Comparison of ENCODE assay signal across 8 mouse cellular contexts in the genomic region with DNA sequence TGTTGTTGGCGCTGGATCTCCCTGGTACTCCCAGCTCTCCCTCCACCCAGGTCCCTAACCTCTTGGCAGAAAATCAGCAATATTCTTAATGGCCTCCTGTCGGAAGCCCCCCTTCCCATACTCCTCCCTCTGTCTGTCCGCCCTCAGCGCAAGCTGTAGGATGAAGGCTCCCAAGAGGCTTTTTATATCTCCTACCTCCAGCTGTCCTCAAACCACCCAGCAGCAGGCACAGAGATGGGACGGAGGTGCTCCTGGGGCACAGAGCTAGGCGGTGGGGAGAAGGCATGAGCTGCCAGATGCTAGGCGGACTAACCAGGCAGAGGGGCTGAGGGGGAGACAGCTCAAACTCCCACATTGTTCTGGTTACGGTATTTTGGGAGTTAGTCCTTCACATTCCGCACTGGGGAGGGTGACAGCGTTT. TPM values are rescaled to one million over a fixed set of nuclear protein-coding genes. Genes with fewer than 3 reads are reported as not detected.
DNase-seq lines count a peak whose midpoint lies in the region; ATAC-seq and TF ChIP-seq lines count a peak whose summit lies in the region.

No protein-coding gene starts in this region.

- no peaks in the 10 kb centered on the region for H3K27me3 ChIP-seq in heart, adult 2 months (ENCODE audit: control insufficient read depth, insufficient read depth, low read length)
- no peaks in the 10 kb centered on the region for H3K27me3 ChIP-seq in hindbrain, embryonic 11.5 days (ENCODE audit: control insufficient read depth, insufficient read depth, low read length)
- H3K27me3 ChIP-seq in lung, postnatal 0 days (replicated peaks; ENCODE audit: insufficient read depth, low read length), result no peaks in the 10 kb centered on the region

- no peaks in the 10 kb centered on the region for H3K9me3 ChIP-seq in hindbrain, embryonic 11.5 days (ENCODE audit: control insufficient read depth, low read length)
- H3K9me3 ChIP-seq in lung, postnatal 0 days (ENCODE audit: low read length), result no peaks in the 10 kb centered on the region

- no peak for TF ChIP-seq EP300 in heart, adult 2 months (IDR thresholded peaks at IDR 0.05; ENCODE audit: insufficient read depth, low read depth, low read length)
- TF ChIP-seq EP300 in lung, postnatal 0 days (IDR thresholded peaks at IDR 0.05), result no peak; the same call in 1 of the 2 replicates

- intact Hi-C loops in heart, adult 2 months (cut with DNase I), result no loop called here

- no peaks in the 10 kb centered on the region for H3K79me2 ChIP-seq in heart, adult 2 months (replicated peaks; ENCODE audit: control insufficient read depth, insufficient read depth, low read length)

- peak overlapping the region; percentile 29; the same call in 1 of the 2 replicates for H3K9ac ChIP-seq in heart, adult 2 months (ENCODE audit: low read depth, low read length)
- no peak overlapping the region for H3K9ac ChIP-seq in hindbrain, embryonic 11.5 days (ENCODE audit: low read depth, low read length)
- no peak overlapping the region for H3K9ac ChIP-seq in lung, postnatal 0 days (replicated peaks; ENCODE audit: low read depth)

- peak overlapping the region; percentile 33 for H3K4me3 ChIP-seq in heart, adult 2 months
- H3K4me3 ChIP-seq in hindbrain, embryonic 11.5 days (ENCODE audit: low read depth, low read length), result no peak overlapping the region
- H3K4me3 ChIP-seq in lung, postnatal 0 days (ENCODE audit: low read depth, low read length), result no peak overlapping the region

- H3K36me3 ChIP-seq in heart, adult 2 months (ENCODE audit: control insufficient read depth, insufficient read depth, low read length), result no peaks in the 10 kb centered on the region
- H3K36me3 ChIP-seq in hindbrain, embryonic 11.5 days (ENCODE audit: control insufficient read depth, insufficient read depth, low read length), result no peaks in the 10 kb centered on the region
- no peaks in the 10 kb centered on the region for H3K36me3 ChIP-seq in lung, postnatal 0 days (ENCODE audit: insufficient read depth, low read length)

- TF ChIP-seq POLR2A in heart, adult 2 months (IDR thresholded peaks at IDR 0.05; ENCODE audit: insufficient read depth, low read depth, low read length), result no peak

- H3K4me2 ChIP-seq in hindbrain, embryonic 11.5 days (replicated peaks; ENCODE audit: low read depth, low read length), result no peak overlapping the region
- H3K4me2 ChIP-seq in lung, postnatal 0 days (replicated peaks; ENCODE audit: low read depth, low read length), result peak overlapping the region; percentile 29

- DNase-seq in heart, adult 2 months, result no peak
- DNase-seq in heart, adult 8-10 months (ENCODE audit: low spot score), result no peak
- peak; percentile 76 for DNase-seq in brain, adult 2 months (ENCODE audit: low read depth, low spot score)
- no peak for DNase-seq in hindbrain, embryonic 11.5 days (ENCODE audit: low spot score)
- DNase-seq in lung, postnatal 0 days (ENCODE audit: low spot score), result no peak
- DNase-seq in thymus, postnatal 10 days (ENCODE audit: low spot score in 2 of 2), result no peak

- no peak for ATAC-seq in hindbrain, embryonic 11.5 days (ENCODE audit: low FRiP score)
- no peak for ATAC-seq in lung, postnatal 0 days
- ATAC-seq in erythroid progenitor cell, adult 5-6 weeks (replicated peaks; ENCODE audit: low FRiP score, poor library complexity, severe bottlenecking), result no peak
- no peak for ATAC-seq in erythroblast, adult 5-6 weeks (replicated peaks; ENCODE audit: low FRiP score, poor library complexity, severe bottlenecking)

- no peak for TF ChIP-seq CTCF in heart, adult 2 months (IDR thresholded peaks at IDR 0.05)
- TF ChIP-seq CTCF in lung, postnatal 0 days (IDR thresholded peaks at IDR 0.05), result no peak

- 31% methylated on average over 10 of the region's 10 CpGs for WGBS in heart, adult 2 months
- WGBS in hindbrain, embryonic 11.5 days, result 65% methylated on average over 10 of the region's 10 CpGs
- 51% methylated on average over 10 of the region's 10 CpGs for WGBS in lung, postnatal 0 days

- peaks cover 13% of the 10 kb centered on the region for H3K4me1 ChIP-seq in heart, adult 2 months (ENCODE audit: control insufficient read depth, insufficient read depth, low read length)
- H3K4me1 ChIP-seq in hindbrain, embryonic 11.5 days (replicated peaks; ENCODE audit: control insufficient read depth, insufficient read depth, low read length), result peaks cover 16% of the 10 kb centered on the region
- H3K4me1 ChIP-seq in lung, postnatal 0 days (ENCODE audit: insufficient read depth, low read depth, low read length), result peaks cover 29% of the 10 kb centered on the region; the same call in 1 of the 2 replicates

- peak overlapping the region; percentile 21; the same call in 1 of the 2 replicates for H3K27ac ChIP-seq in heart, adult 2 months
- 0 out of 2 replicates have a peak overlapping the region, but pooled peaks have one; percentile 19 for H3K27ac ChIP-seq in hindbrain, embryonic 11.5 days (ENCODE audit: low read depth, low read length)
- no peak overlapping the region for H3K27ac ChIP-seq in lung, postnatal 0 days (ENCODE audit: low read length)

RNA-seq across cellular contexts. Expression of gene Ece1, which starts 3.2 kb away (rescaled TPM):
- 100 to 1,000 TPM; 102 to 120 TPM for total RNA-seq in heart, adult 2 months (2021)
- polyA plus RNA-seq in heart, adult 2 months (2012; rRNA removed), result 23.3 and 27.3 TPM in 2 replicates
- 100 to 1,000 TPM; 101 to 124 (median 116) TPM for total RNA-seq in heart, adult 8-10 months (2022)
- 25.1 and 29.2 TPM in 2 replicates for polyA plus RNA-seq in hindbrain, embryonic 11.5 days (2014; fragmentation: Nextera tagmentation; extraction: Ambion mirVana)
- polyA plus RNA-seq in lung, postnatal 0 days (2015; fragmentation: Nextera tagmentation; extraction: Ambion mirVana), result 65.7 and 80.9 TPM in 2 replicates
- total RNA-seq in erythroid progenitor cell, adult 5-6 weeks (2015; ENCODE audit: low replicate concordance), result 1.7 and 2.5 TPM in 2 replicates
- 0.51 and 0.83 TPM in 2 replicates for total RNA-seq in erythroid progenitor cell, adult 5-6 weeks (2017; ENCODE audit: low replicate concordance)
- total RNA-seq in erythroblast, adult 5-6 weeks (2015; ENCODE audit: low replicate concordance), result 2.3 and 3.1 TPM in 2 replicates
- total RNA-seq in erythroblast, adult 5-6 weeks (2017; ENCODE audit: low replicate concordance), result 0.68 and 2.1 TPM in 2 replicates

Comparison
In these comparisons a context has a peak if more than half of its experiments do, and no peak if none do; other contexts are left out.
1. RNA of gene Ece1, which starts 3.2 kb away (total RNA-seq): 101 to 124 TPM in heart, adult 8-10 months and 102 to 120 TPM in heart, adult 2 months; 0.68 to 3.1 TPM in erythroblast, adult 5-6 weeks and 0.51 to 2.5 TPM in erythroid progenitor cell, adult 5-6 weeks; every median in the first group is over 10 times any median in the second.